Mouse (Mus musculus): Measurements from ENCODE around the gene Slc25a12. TPM values are rescaled to one million over a fixed set of nuclear protein-coding genes. Genes with fewer than 3 reads are reported as not detected.
A peak's percentile ranks its signal among the peaks of the same experiment; 100 is the strongest.

Slc25a12 gene
- polyA plus RNA-seq, 1 experiment: 8.4 TPM

DNA sequence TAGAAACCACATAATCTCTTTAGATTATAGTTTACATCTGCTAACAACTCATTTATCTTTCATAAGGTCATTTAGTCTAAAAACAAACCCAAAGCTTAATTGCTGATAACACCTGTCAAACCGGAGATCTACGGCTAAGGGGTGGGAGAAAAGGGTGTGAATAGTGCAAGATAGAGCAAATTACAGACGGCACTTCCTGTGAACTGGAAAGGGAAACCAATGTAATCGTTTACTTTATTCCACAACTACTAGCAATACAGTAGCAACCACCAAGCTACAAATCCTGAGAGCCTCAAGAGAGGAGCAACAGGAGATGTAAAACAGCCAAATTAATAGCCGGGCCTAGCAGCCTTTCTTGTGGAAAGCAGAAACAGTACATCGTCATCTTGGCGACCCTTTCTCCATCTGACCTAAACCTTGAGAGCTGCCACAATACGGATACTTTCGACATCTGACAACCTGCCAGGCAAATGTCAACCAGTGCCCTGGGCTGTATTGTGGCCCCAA, 878 bp downstream of the Slc25a12 start:
- Histone ChIP-seq H3K4me3 (ENCODE audit: low read depth, low read length) (peak overlapping the region; percentile 77), H3K4me1 (ENCODE audit: control insufficient read depth, insufficient read depth, insufficient read length, low read length) (0 out of 2 replicates have a peak, but pooled peaks cover 2% of the 10 kb centered on the region), H3K36me3 (ENCODE audit: control insufficient read depth, insufficient read depth, low read length) (0 out of 2 replicates have a peak, but pooled peaks cover 2% of the 10 kb centered on the region), H3K27me3 (ENCODE audit: control insufficient read depth, insufficient read depth, low read length) (no peaks in the 10 kb centered on the region), H3K27ac (ENCODE audit: insufficient read depth, low read depth, low read length) (0 out of 2 replicates have a peak overlapping the region, but pooled peaks have one; percentile 12)
- TF ChIP-seq POLR2A (IDR thresholded peaks at IDR 0.05; ENCODE audit: low read depth, low read length) (no peak), CTCF (IDR thresholded peaks at IDR 0.05; ENCODE audit: extremely low read depth, insufficient read length, insufficient replicate concordance, low read depth, low read length) (no peak)
- WGBS: 2% methylated on average over 9 of the region's 9 CpGs

DNA sequence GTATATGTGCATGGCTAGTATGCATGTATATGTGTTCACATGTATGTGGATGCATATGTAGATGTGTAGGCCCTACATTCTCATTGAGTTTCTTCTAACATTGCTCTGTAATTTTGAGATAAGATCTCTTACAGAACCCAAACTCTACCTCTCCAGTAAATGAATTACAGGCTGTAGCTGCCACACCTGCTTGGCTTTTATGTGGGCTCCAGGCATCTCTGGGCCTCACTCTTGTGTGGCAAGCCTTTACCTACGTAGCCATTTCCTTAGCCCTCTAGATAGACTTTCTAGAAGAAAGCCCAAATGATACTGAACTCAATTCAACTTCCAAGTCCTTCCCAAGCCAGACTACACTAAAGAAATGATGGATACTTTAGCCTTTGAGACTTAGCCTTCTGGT, 7.4 kb downstream of the Slc25a12 start:
- H3K4me3 ChIP-seq (ENCODE audit: low read depth, low read length): no peak overlapping the region
- 0 out of 2 replicates have a peak, but pooled peaks cover 3% of the 10 kb centered on the region for H3K36me3 ChIP-seq (ENCODE audit: control insufficient read depth, insufficient read depth, low read length)
- no peak overlapping the region for H3K27ac ChIP-seq (ENCODE audit: insufficient read depth, low read depth, low read length)
- H3K27me3 ChIP-seq (ENCODE audit: control insufficient read depth, insufficient read depth, low read length): no peaks in the 10 kb centered on the region
- no peaks in the 10 kb centered on the region for H3K4me1 ChIP-seq (ENCODE audit: control insufficient read depth, insufficient read depth, insufficient read length, low read length)
- 95% methylated on average over 1 of the region's 1 CpGs for WGBS
- TF ChIP-seq CTCF (IDR thresholded peaks at IDR 0.05; ENCODE audit: extremely low read depth, insufficient read length, insufficient replicate concordance, low read depth, low read length) (no peak), POLR2A (IDR thresholded peaks at IDR 0.05; ENCODE audit: low read depth, low read length) (no peak)

DNA sequence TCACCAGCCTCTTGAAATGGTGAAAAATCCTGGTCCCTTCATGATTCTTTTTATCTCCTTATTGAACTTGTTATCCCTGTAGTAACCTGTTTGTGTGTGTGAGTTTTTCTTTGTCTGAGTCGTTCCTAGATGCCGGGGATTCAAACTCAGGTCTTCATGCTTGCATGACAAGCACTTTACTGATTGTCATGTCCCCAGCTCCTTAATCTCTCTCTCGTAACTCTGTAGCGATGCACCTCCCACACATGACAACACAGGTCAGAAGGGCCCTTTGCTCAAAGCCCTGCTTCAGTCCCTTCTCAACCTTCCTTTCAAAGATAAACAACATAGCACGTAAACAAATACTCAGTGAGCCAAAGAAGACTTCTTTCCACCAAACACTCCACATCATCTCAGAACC, 9.2 kb downstream of the Slc25a12 start:
- WGBS: 95% methylated on average over 5 of the region's 5 CpGs
- Histone ChIP-seq H3K36me3 (ENCODE audit: control insufficient read depth, insufficient read depth, low read length) (0 out of 2 replicates have a peak, but pooled peaks cover 3% of the 10 kb centered on the region), H3K4me3 (ENCODE audit: low read depth, low read length) (no peak overlapping the region), H3K4me1 (ENCODE audit: control insufficient read depth, insufficient read depth, insufficient read length, low read length) (no peaks in the 10 kb centered on the region), H3K27ac (ENCODE audit: insufficient read depth, low read depth, low read length) (no peak overlapping the region), H3K27me3 (ENCODE audit: control insufficient read depth, insufficient read depth, low read length) (no peaks in the 10 kb centered on the region)
- TF ChIP-seq CTCF (IDR thresholded peaks at IDR 0.05; ENCODE audit: extremely low read depth, insufficient read length, insufficient replicate concordance, low read depth, low read length) (no peak), POLR2A (IDR thresholded peaks at IDR 0.05; ENCODE audit: low read depth, low read length) (no peak)

GRCm38 (mm10) chr2:71354055-71354425, 13.5 kb downstream of the Slc25a12 start:
- Histone ChIP-seq H3K4me3 (ENCODE audit: low read depth, low read length) (no peak overlapping the region), H3K4me1 (ENCODE audit: control insufficient read depth, insufficient read depth, insufficient read length, low read length) (no peaks in the 10 kb centered on the region), H3K27ac (ENCODE audit: insufficient read depth, low read depth, low read length) (no peak overlapping the region), H3K27me3 (ENCODE audit: control insufficient read depth, insufficient read depth, low read length) (no peaks in the 10 kb centered on the region), H3K36me3 (ENCODE audit: control insufficient read depth, insufficient read depth, low read length) (no peaks in the 10 kb centered on the region)
- WGBS: 82% methylated on average over 5 of the region's 5 CpGs
- TF ChIP-seq POLR2A (IDR thresholded peaks at IDR 0.05; ENCODE audit: low read depth, low read length): no peak
- no peak for TF ChIP-seq CTCF (IDR thresholded peaks at IDR 0.05; ENCODE audit: extremely low read depth, insufficient read length, insufficient replicate concordance, low read depth, low read length)

GRCm38 (mm10) chr2:71353306-71354054, 14.1 kb downstream of the Slc25a12 start:
- Histone ChIP-seq H3K4me1 (ENCODE audit: control insufficient read depth, insufficient read depth, insufficient read length, low read length) (no peaks in the 10 kb centered on the region), H3K27ac (ENCODE audit: insufficient read depth, low read depth, low read length) (no peak overlapping the region), H3K4me3 (ENCODE audit: low read depth, low read length) (no peak overlapping the region), H3K36me3 (ENCODE audit: control insufficient read depth, insufficient read depth, low read length) (no peaks in the 10 kb centered on the region), H3K27me3 (ENCODE audit: control insufficient read depth, insufficient read depth, low read length) (no peaks in the 10 kb centered on the region)
- TF ChIP-seq POLR2A (IDR thresholded peaks at IDR 0.05; ENCODE audit: low read depth, low read length) (no peak), CTCF (IDR thresholded peaks at IDR 0.05; ENCODE audit: extremely low read depth, insufficient read length, insufficient replicate concordance, low read depth, low read length) (no peak)
- WGBS: 72% methylated on average over 10 of the region's 10 CpGs

DNA sequence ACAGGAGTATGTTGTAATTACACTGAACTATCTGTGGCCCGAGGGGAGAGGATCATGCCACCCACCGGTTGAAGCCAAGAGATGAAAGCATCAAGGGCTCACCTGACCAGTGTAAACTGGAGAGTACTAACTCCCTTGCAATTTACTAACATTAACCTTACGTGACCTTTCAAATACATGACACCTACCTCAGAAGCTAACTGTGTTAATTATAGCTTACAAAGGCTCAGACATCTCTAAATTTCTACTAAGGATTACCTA, 15.9 kb downstream of the Slc25a12 start:
- no peaks in the 10 kb centered on the region for H3K27me3 ChIP-seq (ENCODE audit: control insufficient read depth, insufficient read depth, low read length)
- H3K36me3 ChIP-seq (ENCODE audit: control insufficient read depth, insufficient read depth, low read length): no peaks in the 10 kb centered on the region
- H3K4me1 ChIP-seq (ENCODE audit: control insufficient read depth, insufficient read depth, insufficient read length, low read length): no peaks in the 10 kb centered on the region
- TF ChIP-seq POLR2A (IDR thresholded peaks at IDR 0.05; ENCODE audit: low read depth, low read length): no peak
- no peak for TF ChIP-seq CTCF (IDR thresholded peaks at IDR 0.05; ENCODE audit: extremely low read depth, insufficient read length, insufficient replicate concordance, low read depth, low read length)
- H3K4me3 ChIP-seq (ENCODE audit: low read depth, low read length): no peak overlapping the region
- no peak overlapping the region for H3K27ac ChIP-seq (ENCODE audit: insufficient read depth, low read depth, low read length)
- 94% methylated on average over 3 of the region's 3 CpGs for WGBS

DNA sequence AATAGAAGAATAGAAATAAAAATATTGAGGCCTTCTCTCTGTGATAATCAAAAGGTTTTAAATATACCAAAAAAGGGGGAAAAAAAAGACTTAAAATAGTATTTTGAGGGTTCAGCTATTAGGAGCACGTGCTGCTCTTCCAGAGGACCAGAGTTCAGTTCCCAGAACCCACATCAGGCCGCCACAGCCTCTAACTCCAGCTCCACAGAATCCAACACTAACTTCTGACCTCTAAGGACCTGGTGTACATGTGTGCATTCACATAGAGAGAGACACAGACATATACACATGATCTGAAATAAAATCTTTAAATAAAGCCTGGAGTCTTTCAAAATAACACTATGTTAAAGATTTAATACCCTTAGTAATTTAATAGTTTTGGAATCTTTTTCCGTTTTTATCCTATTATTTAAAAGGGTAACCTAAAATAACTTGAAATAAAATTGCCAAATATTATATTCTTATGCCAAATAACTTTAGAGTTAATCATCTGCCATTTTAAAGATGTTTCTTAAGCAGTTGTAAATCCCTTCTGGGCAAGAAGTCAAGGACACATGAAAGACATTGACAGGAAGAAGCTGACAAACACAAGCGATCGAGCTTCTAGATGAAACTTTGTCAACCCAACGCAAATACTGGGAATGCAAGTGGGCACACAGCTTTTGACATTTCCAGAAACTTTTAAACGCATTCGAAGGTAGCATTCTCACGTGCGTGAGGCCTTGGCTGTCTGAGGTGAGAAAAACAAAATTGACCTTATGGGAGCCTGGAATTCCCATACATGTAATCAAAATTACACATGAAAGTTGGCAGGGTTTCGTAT, 16.4 kb downstream of the Slc25a12 start:
- H3K36me3 ChIP-seq (ENCODE audit: control insufficient read depth, insufficient read depth, low read length): no peaks in the 10 kb centered on the region
- H3K27ac ChIP-seq (ENCODE audit: insufficient read depth, low read depth, low read length): no peak overlapping the region
- no peak overlapping the region for H3K4me3 ChIP-seq (ENCODE audit: low read depth, low read length)
- 90% methylated on average over 11 of the region's 11 CpGs for WGBS
- H3K4me1 ChIP-seq (ENCODE audit: control insufficient read depth, insufficient read depth, insufficient read length, low read length): no peaks in the 10 kb centered on the region
- TF ChIP-seq CTCF (IDR thresholded peaks at IDR 0.05; ENCODE audit: extremely low read depth, insufficient read length, insufficient replicate concordance, low read depth, low read length): no peak
- no peak for TF ChIP-seq POLR2A (IDR thresholded peaks at IDR 0.05; ENCODE audit: low read depth, low read length)
- no peaks in the 10 kb centered on the region for H3K27me3 ChIP-seq (ENCODE audit: control insufficient read depth, insufficient read depth, low read length)

Measured in small intestine, adult 2 months (tissue).